Mouse (Mus musculus) cerebellum, postnatal 25 days (tissue): ENCODE measurements around the gene Nckap5.
"Not testable (repeated sequence)": the region's sequence is repeated elsewhere in the genome, so short reads cannot be mapped to it uniquely, and the experiment has no call there.

Experiments used
- DNase-seq, 2 experiments: peaks; one replicate each; pipeline ENCODE4 v3.0.0; 2021; ENCODE audit warnings: mixed read lengths in 2 of 2

The Nckap5 gene

DNA sequence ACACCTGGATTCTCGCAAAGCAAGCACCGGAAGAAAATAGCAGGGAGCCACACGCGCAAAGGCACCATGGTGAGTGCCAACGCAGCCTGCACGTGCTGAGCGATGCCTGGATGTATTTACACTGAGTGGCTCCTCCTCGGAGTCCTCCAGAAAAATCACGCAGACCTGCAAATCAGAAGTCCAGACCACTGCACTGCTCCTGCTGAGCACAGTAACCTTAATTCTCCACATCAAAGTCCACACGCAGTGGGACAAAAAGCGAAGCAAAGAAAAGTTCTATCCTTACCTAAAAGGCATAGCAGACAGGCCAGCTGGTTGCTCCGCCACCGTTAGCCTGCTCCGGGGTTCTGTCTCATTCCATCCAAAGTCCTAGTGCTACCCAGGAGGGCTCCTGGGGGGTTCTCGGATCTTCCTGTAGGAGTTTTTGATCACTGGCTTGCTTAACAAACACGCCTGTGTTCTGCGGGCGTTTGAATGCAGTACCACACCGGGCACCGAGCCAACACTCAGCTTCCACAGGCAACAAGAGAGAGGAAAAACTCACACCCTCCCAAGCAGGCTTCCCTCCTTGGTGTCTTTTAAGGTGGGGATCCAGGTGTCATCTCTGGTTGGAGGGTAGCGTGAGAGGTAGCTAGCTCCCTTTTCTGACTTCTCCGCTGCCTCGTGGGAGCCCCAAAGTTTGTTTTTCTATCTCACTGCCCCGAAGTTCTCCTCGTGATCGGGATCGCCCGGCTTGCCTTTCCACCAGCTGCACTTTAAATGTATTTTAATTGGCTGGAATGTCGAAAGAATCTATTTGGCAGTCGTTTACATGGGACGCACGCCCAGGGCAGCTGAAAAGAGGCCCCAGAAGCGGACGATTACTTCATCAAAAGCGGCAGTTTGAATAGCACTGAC, at the start of gene Nckap5:
Nckap5 (minus strand) TSS at position 769 of the 897 bp plus-strand sequence.
- DNase-seq, result peak; percentile 58 to 80

DNA sequence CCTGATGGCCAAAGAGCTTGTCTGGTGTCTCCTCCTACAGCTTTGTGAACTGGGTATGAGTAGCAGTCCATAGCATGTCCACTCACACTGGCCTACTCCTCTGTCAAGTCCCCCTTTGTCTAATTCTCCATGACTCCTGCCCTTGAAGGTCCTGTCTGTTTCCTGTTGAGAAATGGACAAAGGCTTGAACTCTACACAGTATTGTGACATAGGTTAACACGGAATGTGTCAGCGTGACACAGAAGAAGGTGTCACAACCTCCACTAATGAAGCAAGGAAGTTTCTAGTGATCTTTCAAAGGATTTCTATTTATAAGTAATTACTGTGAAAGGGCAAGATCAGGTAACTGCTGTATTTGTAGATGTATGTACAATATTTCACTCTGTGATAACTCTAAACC, 46.9 kb upstream of the Nckap5 start:
- DNase-seq, result no peak

DNA sequence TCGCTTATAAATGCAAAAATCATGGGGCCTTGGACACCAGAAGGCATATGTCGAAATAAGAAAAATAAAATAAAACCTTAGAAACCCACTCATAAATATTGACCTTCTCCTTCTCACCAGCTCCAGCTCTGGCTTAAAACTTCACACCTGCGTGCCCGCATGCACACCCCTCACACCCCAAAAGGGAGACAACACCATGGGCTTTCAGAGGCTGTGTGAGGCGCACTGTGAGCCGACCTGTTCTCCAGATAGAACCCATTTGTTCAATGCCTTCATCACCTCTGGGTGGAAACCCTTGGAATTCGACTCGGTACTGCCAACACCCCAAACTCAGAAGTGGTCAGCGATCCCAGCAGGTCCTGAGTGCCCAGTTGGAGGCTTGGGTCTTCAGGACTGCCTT, 37.8 kb upstream of the Nckap5 start:
- DNase-seq, result no peak

DNA sequence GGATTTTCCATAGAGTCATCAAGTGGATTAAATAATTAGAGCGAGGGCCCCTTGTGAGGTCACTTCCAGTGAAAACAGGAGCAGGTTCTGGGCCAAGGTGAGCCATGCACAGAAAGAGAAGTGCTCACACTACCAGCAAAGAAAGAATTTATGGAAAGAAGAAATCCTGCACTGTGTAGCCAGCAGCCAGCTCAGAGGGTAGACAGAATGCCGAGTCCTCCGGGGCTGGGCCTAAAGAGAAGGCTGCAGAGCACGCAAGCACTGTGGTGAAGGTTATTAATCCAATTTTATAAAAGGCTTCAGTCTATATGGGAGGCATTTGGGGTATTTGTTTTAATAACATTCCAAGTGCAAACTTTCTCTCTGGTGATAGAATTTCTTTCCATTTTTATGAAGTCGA, 37.3 kb upstream of the Nckap5 start:
- DNase-seq, result no peak

DNA sequence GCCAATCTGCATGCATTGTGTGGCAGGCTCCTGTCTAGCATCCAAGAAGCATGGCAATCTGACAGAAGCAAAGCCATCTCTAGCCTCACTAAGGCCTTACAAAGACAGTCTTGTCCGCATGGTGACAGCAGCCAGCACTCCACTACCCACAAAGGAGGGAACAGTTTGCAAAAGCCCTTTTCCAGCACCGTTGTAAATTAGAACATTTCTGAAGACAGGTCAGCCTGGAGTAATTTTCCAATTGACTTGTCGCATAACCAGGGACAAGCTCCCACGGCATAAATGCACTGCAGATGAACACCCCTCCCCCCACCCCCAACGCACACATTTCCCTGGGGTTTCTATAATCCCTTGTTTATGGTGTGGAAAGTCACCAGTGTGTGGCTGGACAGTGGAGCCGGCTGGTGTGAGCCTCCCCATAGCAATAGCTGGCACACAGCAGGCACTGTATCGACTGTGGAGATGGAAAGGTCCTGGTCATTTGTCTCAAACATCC, 35.0 kb upstream of the Nckap5 start:
- peak; percentile 6 to 29 for DNase-seq

DNA sequence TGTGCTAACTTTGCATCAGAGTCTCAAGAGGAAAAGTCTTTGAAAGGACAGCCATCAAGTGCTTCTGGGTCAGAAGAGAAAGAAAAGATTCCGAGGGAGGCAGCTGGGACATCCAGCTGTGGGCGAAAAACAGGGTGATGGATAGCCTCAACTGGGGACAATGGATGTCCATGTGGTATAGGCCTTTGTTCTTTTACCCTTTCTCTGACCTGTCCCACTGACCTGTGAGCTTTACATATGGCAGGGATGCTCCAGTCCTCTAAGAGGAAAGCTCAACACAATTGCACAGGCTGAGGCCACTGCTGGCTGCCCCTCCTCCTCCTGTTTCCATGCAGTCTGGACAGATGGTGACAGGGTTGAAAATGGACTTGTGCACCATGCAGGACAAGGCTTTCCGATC, 31.2 kb upstream of the Nckap5 start:
- no peak for DNase-seq

DNA sequence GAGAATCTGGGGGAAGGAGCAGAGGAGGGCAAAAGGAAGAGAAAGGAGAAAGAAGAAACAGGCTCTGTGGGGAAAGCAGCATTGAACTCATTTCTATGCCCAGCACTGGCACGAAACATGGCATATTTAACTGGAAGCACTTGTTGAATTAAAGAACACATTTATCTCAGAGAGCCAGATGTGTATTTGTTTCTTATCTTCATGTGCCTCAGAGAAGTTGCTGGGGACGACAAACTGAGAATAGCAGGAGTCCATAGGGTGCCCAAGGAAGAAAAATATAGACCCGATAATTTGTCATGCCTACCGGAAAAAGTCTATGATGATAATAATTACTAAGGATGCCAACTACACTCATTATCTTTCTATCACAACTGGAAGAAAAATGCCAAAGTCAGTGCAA, 29.9 kb upstream of the Nckap5 start:
- no peak for DNase-seq

DNA sequence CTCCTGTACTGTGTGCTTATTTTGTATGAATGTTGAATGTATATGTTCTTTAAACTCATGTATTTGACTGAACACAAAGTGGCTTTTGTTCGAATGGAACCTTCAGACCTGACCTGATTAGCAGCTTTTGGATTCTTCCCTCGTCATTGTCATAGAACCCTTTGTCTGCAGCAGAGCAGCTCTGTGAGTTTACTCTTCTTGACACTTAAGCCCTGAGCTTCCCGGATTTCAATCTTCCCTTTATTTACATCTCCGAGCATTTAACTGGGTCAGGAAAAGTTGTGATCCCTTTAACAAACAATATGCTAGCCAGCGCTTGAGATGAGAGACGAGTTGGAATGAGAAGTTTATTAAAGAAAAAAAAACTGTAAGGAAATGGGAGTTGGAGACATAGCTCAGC, 18.9 kb upstream of the Nckap5 start:
- no peak for DNase-seq

DNA sequence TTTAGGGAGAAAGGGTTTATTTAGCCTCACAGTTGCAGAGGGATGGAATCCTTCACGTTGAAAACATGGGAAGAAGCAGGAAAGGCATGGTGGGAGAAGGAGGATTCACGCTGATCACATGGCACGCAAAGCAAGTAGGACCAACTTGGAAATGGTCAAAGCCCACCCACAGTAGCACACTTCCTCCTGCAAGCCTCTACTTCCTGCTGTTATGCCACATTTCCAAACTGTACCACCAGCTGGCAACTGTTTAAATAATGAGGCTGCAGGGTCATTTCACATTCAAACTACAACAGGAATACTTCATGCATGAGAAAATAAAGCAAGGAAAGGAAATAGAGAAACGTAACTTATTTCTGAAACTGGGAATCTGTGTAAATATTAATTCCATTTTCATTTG, 15.7 kb upstream of the Nckap5 start:
- no peak for DNase-seq

DNA sequence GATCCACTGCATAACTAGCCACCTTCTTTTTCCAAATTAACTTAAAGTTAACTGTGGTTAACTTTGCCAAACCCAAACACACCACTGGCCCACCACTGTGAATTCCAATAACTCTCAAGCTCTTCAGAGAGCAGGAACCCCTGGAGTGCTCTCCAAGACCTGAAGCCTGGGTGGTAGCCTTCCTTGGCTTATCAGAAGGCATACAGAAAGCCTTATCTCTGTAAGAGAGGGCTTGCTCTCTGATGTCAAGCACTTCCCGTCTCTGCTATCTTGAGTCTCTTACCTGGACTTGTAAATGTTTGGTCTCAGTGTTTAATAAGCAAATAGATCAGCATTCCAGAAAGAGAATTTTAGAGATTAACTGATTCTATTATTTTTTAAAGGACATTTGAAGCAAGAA, 2.3 kb upstream of the Nckap5 start:
- no peak for DNase-seq

DNA sequence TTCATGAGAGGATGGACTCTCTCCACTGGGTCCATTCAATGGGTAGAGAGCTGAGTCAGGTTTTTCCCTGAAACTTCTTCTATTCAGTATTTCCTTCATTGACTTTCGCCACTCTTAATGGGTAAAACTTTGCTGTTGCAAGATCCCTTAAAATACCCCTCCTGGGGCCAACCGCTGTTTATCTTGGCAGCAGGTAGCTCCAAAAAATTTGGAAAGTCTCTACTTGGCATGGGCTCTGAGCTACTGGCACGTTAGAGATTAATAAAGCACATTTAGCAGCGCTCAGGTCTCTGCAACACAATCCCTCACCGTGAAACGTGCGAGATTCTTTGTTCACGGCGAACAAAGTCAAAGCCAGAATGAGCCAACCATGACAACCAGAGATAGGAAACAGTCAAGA, 1.6 kb downstream of the Nckap5 start:
- DNase-seq, result no peak

DNA sequence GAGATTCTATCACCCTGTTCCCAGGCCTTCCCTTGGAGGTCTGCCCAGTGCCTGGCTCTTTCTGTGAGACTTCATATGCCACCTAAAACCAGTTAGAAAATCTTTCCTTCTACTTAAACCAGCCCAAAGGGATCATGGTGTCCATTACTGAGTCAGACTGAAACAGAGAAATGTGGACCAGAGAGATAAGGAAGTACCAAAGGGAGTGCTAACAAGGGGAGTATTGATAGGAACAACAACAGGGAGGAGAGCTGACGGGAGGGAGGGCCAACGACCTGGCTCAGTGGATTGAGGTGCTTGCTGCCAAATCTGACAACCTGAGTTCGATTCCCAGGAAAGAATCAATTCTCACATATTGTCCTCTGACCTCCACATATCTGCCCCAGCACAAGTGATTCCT, 5.8 kb downstream of the Nckap5 start:
- peak in 1 of 2 experiments; percentile 4 for DNase-seq

DNA sequence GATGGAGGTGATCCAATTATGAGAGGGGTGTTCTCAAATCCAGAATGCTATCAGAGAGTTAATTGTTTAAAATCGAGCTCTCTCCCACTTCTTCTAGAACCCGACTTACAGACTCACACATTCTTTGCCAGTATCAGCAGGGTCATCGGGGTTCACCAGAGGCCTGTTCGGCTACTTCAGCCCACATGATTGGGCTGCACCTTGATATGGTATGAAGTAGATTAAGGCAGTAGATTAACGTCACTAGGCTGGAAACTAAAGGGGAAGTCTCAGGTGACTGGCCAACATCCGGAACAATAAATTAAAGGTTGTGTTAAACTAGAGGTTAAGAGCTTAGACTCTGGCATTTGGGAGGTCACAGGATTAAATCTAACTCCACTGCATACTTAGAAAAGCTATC, 8.4 kb downstream of the Nckap5 start:
- DNase-seq, result no peak

DNA sequence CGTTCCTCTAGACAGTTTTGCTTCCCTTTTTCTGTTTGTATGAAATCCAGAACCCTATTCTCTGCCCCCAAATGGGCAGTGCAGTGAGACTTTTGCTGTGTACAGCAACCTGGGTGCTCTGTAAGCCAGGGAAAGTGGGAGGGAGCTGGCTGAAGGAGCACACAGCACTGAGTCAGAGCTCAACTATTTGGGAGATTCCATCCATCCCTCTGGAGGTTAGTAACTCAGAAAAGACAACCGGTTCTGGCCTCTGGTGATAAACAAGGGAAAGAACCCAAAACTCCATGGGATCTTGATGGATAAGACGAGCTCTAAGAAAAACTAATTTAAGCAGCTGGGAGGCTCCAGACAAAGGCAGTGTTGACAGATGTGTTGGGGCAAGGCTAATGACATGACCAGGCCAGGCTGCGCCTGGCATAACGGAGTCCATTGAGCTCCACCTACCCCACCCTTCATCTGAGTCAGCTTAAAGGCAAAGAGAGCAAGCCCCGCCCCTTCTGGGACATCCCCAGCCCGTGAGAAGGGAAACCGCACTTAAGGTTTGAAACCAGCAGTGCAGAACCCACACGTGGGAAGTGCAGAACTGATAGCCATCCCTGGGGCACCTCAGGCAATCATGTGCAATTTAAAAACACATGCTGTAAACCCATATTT, 13.1 kb downstream of the Nckap5 start:
- no peak for DNase-seq

DNA sequence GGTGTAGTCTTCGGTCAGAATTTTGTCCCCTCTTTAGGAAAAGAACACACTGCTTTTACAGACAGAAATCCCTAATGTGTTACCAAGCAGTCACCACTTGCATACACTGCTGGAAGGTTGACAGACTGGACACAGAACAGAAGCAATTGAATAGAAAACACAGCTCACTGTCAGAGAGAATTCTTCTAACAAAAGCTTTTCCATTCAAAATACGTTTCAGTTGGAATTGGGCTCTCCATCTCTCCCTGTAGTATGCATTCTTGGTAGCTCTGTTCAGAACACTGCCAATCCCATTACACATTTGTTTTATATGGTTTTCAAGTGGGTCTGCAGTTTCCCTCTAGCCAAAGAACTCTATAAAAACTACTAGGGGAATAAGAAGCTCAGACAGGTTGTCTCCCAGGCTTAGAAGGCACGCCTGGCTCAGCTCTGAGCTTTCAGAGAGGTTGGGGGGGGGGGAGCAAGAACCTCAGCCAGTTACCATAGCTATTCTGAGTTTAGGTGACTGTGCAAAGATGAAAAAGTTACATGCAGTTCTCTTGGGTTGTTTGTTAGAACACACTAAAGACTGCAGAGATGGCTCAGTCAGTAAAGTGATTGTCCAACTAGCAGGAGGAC, 23.5 kb downstream of the Nckap5 start:
- DNase-seq, result no peak

DNA sequence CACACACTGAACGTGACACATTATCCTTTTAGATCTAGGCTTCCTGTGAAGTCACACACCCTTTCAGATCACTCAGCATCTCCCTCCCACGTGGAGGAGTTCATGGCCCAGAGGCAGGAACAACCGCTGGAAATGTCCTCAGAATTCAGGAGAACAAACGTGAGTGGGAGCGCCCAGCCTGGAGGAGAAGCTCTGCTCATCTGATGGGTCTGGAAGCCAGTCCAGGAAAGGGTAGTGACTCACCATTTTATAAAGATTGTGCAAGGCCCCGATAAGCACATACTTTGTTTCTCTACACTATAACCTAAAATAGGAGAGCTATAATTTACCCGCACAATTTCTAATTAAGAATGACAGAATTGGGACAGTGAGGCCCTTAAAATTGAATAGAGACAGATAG, 24.1 kb downstream of the Nckap5 start:
- no peak for DNase-seq

DNA sequence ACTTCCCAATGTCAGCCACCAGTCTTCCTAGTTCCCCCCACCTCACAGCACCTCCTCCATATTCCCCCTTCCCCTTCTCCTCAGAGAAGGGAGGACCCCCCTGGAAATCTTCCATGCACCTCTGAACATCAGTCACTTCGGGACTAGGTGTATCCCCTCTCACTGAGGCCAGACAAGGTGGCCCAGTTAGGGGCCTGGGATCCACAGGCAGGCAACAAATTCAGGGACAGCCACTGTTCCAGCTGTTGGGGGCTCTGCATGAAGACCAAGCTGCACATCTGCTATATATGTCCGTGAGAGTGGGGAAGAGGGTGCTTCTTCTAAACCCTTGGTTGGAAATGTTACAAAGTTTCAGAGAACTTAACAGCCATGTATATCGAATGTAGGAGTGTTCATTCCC, 28.2 kb downstream of the Nckap5 start:
- DNase-seq, result no peak

DNA sequence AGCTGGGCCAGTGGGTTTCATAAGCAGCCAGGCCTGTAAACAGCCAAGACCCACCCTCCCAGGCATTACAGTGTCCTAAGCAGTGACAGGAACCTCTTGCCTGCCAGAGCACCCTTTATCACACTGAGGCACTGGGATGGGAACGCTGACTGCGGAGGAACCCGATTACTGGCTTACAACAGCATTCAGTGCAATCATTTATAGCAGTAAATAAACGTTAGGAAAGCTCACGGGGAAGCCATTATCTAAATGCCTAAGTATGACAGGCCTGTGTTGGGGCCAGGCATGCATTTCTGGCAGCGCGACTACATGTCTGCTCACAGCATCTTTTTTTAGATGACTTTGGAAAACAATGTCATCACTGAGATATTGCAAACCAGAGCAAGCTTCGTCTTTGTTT, 28.9 kb downstream of the Nckap5 start:
- no peak for DNase-seq

DNA sequence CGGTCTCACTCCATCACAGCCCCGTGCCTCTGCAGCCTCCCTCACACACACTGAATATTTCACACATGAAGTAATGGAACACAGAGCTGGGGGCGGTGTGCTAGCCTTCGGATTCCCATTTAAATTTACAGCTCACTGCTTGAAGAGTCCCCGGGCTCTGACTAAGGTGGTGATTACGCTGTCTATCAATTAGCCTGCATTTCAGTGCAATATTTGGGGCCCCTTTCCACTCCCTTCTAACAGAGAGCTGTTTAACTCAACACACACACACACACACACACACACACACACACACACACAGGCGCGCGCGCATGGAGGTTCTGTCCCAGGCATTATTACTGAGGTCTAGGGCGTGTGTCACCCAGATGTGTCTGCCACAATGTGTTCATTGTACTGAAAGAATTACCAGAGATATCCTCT, 31.2 kb downstream of the Nckap5 start:
- DNase-seq, result no peak

DNA sequence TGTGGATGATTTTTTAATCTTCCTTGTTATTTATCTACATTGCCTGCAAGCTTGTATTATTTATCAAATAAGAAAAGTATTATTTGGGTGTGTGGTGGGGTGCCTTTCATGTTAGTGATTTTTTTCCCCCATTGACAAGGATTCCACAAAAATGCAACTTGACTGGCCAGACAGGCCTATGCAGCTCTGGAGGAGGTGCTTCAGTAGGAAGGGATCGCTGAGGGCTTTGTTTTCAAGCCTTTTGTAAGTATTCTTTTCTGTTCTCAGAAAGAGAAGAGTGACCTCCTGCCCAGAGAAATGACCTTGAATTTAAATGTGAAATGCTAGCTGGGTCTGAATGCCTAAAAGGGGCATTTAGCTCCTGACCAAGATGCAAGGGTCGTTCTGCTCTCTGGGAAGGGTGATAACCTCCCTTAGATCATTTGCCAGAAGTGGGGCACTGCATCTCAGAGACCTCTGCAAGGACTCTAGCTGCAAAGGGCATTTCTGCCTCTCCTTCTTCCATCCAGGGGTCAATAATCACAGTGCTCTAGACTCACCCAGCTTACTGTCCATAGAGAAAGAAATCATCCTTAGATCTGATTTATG, 50.2 kb downstream of the Nckap5 start:
- not testable (repeated sequence) for DNase-seq

DNA sequence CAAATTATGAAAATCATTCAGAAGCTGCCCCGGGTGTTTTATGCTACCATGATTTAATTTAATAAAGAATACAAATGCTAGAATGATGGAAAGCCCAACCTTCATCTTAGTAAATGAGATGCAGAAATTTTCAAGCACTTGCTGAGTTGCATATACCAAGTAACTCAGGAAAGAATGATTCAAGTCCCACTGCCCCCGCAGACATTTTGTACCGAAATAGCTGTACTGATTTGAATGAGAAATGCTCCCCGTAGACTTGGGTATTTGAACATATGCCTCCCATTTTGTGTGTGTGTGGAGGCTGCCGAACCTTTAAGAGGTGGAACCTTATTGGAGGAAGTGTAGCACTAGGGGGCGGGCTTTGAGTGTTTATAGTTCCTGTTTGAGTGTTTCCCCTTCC, 56.7 kb downstream of the Nckap5 start:
- not testable (repeated sequence) for DNase-seq

DNA sequence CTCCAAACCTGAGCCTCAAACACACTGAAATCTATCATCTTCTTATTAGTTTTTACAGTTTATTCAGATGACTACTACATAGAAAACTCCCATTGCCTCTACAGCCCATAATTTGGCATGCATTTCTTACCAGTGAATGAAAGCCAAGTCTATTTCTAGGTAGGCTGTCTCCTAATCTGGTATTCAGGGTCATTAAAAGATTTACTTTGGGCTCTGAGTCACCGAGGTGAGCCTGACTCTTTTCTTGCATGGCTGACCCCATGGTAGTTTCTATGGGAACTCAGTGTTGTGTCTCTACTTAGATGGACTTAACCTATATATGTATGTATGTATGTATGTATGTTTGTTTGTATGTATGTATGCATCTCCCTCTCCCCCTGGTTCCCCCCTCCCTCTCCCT, 63.6 kb downstream of the Nckap5 start:
- no peak for DNase-seq

DNA sequence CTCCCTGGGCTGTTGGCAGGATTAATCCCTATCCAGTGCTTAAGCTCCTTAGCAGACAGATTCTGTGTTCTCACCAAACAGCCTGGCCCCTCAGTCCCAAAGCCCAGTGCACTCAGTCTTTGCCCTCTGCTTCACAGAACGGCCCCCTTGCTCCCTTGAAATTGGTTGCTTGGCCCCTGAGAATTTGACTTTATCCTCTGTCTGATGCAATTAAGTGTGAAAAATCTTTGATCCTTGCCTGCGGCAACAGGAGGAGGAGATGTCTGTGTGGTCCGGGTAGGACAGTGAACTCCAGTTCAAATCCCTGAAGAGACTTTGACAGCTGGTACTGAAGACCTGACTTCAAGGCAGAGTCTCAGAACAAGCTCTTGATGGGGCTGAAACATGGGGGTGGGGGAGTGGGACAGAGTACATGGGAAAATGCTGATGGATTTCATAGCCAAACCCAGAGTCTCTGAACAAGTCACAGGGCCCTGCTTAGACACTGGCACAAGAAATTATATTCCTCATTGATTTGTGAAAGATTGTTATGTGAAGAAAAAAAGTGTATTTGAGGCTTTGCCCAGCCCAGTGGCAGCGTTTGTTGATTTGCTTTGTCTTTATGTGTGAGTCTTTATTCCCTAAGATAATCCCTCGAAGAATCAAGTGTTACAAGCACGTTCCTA, 65.0 kb downstream of the Nckap5 start:
- no peak for DNase-seq
